Mouse (Mus musculus) bone marrow, adult 2 months (tissue): ENCODE data around the gene Ablim1.

ENCODE experiments used
- CTCF ChIP-seq: fragments of 200-500 bp; IDR thresholded peaks from 2 replicates; pipeline ENCODE4 v1.5.1; 2011; ENCODE audit warnings: low read length, control low read depth; ENCODE audit not compliant: control insufficient read depth, insufficient read depth
- POLR2A ChIP-seq: fragments of 200-500 bp; IDR thresholded peaks from 2 replicates; pipeline ENCODE4 v1.6.1; 2011; ENCODE audit warnings: low read depth, mild to moderate bottlenecking, control low read depth, low read length, borderline replicate concordance; ENCODE audit not compliant: control insufficient read depth

DNA sequence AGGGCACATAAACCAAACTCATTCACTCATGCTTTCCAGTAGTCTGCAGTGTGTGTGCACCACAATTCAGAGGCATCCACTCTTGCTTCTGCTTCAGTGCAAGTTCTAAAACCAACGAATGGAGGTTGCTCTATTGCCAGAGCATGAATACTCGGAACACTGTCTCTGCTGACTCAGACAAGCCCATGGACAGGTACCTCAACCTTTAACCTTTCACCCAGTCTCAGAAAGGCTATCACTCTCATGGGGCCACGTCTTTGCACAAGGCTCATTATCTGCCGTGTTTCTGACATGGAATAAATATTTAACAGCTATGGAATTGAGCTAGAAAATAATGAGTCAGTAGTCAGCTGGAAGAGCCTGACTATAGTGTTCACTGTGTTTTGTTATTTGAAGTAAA is 4.7 kb downstream of the Ablim1 start:
- TF ChIP-seq CTCF (no peak), POLR2A (no peak)
